Mouse (Mus musculus): Measurements from ENCODE around the gene Ajap1. TPM values are rescaled to one million over a fixed set of nuclear protein-coding genes. Genes with fewer than 3 reads are reported as not detected.

The Ajap1 gene
- total and polyA plus RNA-seq, 3 experiments: not detected

DNA sequence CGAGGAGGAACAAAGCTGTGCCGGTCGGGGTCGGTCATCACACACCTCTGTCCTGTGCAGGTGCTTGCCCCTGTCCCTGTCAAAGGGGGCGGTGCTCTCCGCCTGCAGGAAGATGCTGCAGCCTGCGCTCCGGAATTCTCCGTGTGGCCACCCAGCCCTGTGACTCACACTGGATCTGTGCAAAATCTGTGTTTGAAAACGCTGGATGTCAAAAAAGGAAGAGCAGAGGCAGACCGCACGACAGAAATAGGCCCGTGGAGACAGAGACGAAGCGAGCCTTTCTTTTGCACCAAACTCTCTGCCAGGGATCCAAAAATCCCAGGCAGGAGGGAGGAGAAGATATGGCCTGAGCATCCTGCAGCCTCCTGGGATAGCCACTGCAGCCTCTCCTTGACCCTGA is 22.7 kb downstream of the Ajap1 start:
- H3K9ac ChIP-seq (ENCODE audit: control insufficient read depth, low read depth, low read length, poor library complexity, severe bottlenecking): no peak overlapping the region
- no peak for DNase-seq (ENCODE audit: low read depth, low spot score)
- no peaks in the 10 kb centered on the region for H3K27me3 ChIP-seq (ENCODE audit: control insufficient read depth in 1 of 2, insufficient read depth in 2 of 2, low read length in 2 of 2)
- no peak for TF ChIP-seq HCFC1 (IDR thresholded peaks at IDR 0.05; ENCODE audit: low read depth, low read length)
- no peak for TF ChIP-seq ZNF384 (IDR thresholded peaks at IDR 0.05; ENCODE audit: low read depth, low read length)
- no peak for TF ChIP-seq TBP (IDR thresholded peaks at IDR 0.05; ENCODE audit: low read depth, low read length)
- TF ChIP-seq POLR2AphosphoS5 (IDR thresholded peaks at IDR 0.05; ENCODE audit: borderline replicate concordance, low read depth, low read length): no peak
- TF ChIP-seq POLR2A (IDR thresholded peaks at IDR 0.05; ENCODE audit: control insufficient read depth in 1 of 2, insufficient read depth in 1 of 2, low read depth in 1 of 2, low read length in 2 of 2, poor library complexity in 1 of 2): no peak
- no peak for TF ChIP-seq NRF1 (IDR thresholded peaks at IDR 0.05; ENCODE audit: insufficient read depth, low read depth, low read length, poor library complexity, severe bottlenecking)
- TF ChIP-seq JUND (IDR thresholded peaks at IDR 0.05; ENCODE audit: low read depth, low read length): no peak
- TF ChIP-seq KAT2A (conservative IDR thresholded peaks at IDR 0.05; ENCODE audit: low read depth, low read length): no peak
- TF ChIP-seq ELF1 (IDR thresholded peaks at IDR 0.05; ENCODE audit: low read depth, low read length): no peak
- no peak for TF ChIP-seq USF1 (IDR thresholded peaks at IDR 0.05; ENCODE audit: low read depth, low read length)
- TF ChIP-seq ETS1 (IDR thresholded peaks at IDR 0.05; ENCODE audit: low read depth, low read length): no peak
- TF ChIP-seq BHLHE40 (IDR thresholded peaks at IDR 0.05; ENCODE audit: borderline replicate concordance, low read depth, low read length): no peak
- TF ChIP-seq UBTF (IDR thresholded peaks at IDR 0.05; ENCODE audit: borderline replicate concordance, insufficient read depth, low read depth, low read length): no peak
- TF ChIP-seq TCF12 (IDR thresholded peaks at IDR 0.05; ENCODE audit: low read depth, low read length): no peak
- no peak for TF ChIP-seq MYB (IDR thresholded peaks at IDR 0.05; ENCODE audit: low read depth, low read length)
- H3K79me2 ChIP-seq (ENCODE audit: control insufficient read depth, insufficient read depth, low read length, poor library complexity): no peaks in the 10 kb centered on the region
- H3K4me1 ChIP-seq (ENCODE audit: control insufficient read depth in 1 of 2, insufficient read depth in 2 of 2, low read length in 2 of 2): no peaks in the 10 kb centered on the region
- H3K4me3 ChIP-seq (ENCODE audit: control insufficient read depth in 1 of 2, insufficient read depth in 1 of 2, low read depth in 2 of 2, low read length in 2 of 2): no peak overlapping the region
- H3K9me3 ChIP-seq (replicated peaks; ENCODE audit: insufficient read depth, low read length): no peaks in the 10 kb centered on the region
- H3K36me3 ChIP-seq (ENCODE audit: control insufficient read depth in 1 of 2, insufficient read depth in 2 of 2, low read length in 2 of 2): no peaks in the 10 kb centered on the region
- H3K27ac ChIP-seq (ENCODE audit: control insufficient read depth, low read depth, low read length): no peak overlapping the region

DNA sequence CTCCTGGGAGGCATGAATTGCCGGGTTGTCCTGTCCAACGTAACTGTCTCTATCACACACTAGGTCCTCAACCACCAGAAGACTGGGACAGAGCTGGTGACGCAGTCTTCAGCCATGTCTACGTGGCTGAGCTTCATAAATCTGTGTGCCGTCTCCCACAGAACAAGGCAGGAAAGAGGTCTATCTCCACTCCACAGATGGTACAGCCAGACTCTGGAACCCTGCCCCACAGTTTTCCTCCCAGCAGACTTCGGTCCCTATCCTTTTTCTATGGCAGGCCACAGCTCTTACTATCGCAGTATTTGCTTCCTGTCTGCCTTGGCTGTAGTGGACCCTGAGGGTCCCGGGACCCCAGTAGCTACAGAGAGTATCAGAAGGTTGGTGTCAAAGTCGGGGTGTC is 23.1 kb downstream of the Ajap1 start:
- TF ChIP-seq CTCF (IDR thresholded peaks at IDR 0.05 in 2 of 3, conservative IDR thresholded peaks at IDR 0.05 in 1 of 3; ENCODE audit: control insufficient read depth in 1 of 3, insufficient read depth in 1 of 3, low read depth in 2 of 3, low read length in 3 of 3, poor library complexity in 1 of 3, severe bottlenecking in 1 of 3) (no peak), NELFE (IDR thresholded peaks at IDR 0.05; ENCODE audit: low read depth, low read length) (no peak), MAFK (IDR thresholded peaks at IDR 0.05; ENCODE audit: borderline replicate concordance, low read depth, low read length) (no peak), POLR2AphosphoS5 (IDR thresholded peaks at IDR 0.05; ENCODE audit: borderline replicate concordance, low read depth, low read length) (no peak), KAT2A (conservative IDR thresholded peaks at IDR 0.05; ENCODE audit: low read depth, low read length) (no peak), ZKSCAN1 (IDR thresholded peaks at IDR 0.05; ENCODE audit: low read depth, low read length) (no peak), CHD1 (IDR thresholded peaks at IDR 0.05; ENCODE audit: low read depth, low read length) (no peak), MEF2A (IDR thresholded peaks at IDR 0.05; ENCODE audit: extremely low read depth, insufficient replicate concordance, low read depth, low read length, poor library complexity, severe bottlenecking) (no peak), GATA1 (IDR thresholded peaks at IDR 0.05; ENCODE audit: low read depth, low read length) (no peak), SMC3 (IDR thresholded peaks at IDR 0.05; ENCODE audit: low read depth, low read length) (no peak), POLR2A (IDR thresholded peaks at IDR 0.05; ENCODE audit: control insufficient read depth in 1 of 2, insufficient read depth in 1 of 2, low read depth in 1 of 2, low read length in 2 of 2, poor library complexity in 1 of 2) (no peak), SIN3A (IDR thresholded peaks at IDR 0.05; ENCODE audit: low read length) (no peak), UBTF (IDR thresholded peaks at IDR 0.05; ENCODE audit: borderline replicate concordance, insufficient read depth, low read depth, low read length) (no peak)
- Histone ChIP-seq H3K27me3 (ENCODE audit: control insufficient read depth in 1 of 2, insufficient read depth in 2 of 2, low read length in 2 of 2) (no peaks in the 10 kb centered on the region), H3K36me3 (ENCODE audit: control insufficient read depth in 1 of 2, insufficient read depth in 2 of 2, low read length in 2 of 2) (no peaks in the 10 kb centered on the region), H3K9me3 (replicated peaks; ENCODE audit: insufficient read depth, low read length) (no peaks in the 10 kb centered on the region), H3K4me1 (ENCODE audit: control insufficient read depth in 1 of 2, insufficient read depth in 2 of 2, low read length in 2 of 2) (no peaks in the 10 kb centered on the region), H3K79me2 (ENCODE audit: control insufficient read depth, insufficient read depth, low read length, poor library complexity) (no peaks in the 10 kb centered on the region), H3K9ac (ENCODE audit: control insufficient read depth, low read depth, low read length, poor library complexity, severe bottlenecking) (no peak overlapping the region), H3K27ac (ENCODE audit: control insufficient read depth, low read depth, low read length) (no peak overlapping the region), H3K4me3 (ENCODE audit: control insufficient read depth in 1 of 2, insufficient read depth in 1 of 2, low read depth in 2 of 2, low read length in 2 of 2) (no peak overlapping the region)
- no peak for DNase-seq (ENCODE audit: low read depth, low spot score)
